Mouse (Mus musculus) layer of hippocampus, adult 18-20 months (tissue): ENCODE measurements around the gene Acap1. TPM values are rescaled to one million over a fixed set of nuclear protein-coding genes. Genes with fewer than 3 reads are reported as not detected.
"Not testable (repeated sequence)": the region's sequence is repeated elsewhere in the genome, so short reads cannot be mapped to it uniquely, and the experiment has no call there.

Experiments used
- DNase-seq, 2 experiments: peaks; one replicate each; pipeline ENCODE4 v3.0.0; 2022; ENCODE audit warnings: low spot score in 2 of 2
- long read RNA-seq: library from polyadenylated mRNA; stranded (forward); transcript quantifications from one replicate; pipeline ENCODE4 v2.0.0, GENCODE M21; 2021
- total RNA-seq, 2 experiments: library from RNA; stranded (reverse); gene quantifications; 2 replicates each; pipeline ENCODE4 v1.2.3; 2021

The Acap1 gene
- not detected for total RNA-seq
- long read RNA-seq, result 0 reads

GRCm38 (mm10) chr11:69895291-69895690 is at the start of gene Acap1:
Gene Acap1, minus strand, starts transcription at chr11:69895539.
- no peak for DNase-seq

GRCm38 (mm10) chr11:69940962-69941361 is 45.6 kb upstream of the Acap1 start:
- DNase-seq, result no peak

DNA sequence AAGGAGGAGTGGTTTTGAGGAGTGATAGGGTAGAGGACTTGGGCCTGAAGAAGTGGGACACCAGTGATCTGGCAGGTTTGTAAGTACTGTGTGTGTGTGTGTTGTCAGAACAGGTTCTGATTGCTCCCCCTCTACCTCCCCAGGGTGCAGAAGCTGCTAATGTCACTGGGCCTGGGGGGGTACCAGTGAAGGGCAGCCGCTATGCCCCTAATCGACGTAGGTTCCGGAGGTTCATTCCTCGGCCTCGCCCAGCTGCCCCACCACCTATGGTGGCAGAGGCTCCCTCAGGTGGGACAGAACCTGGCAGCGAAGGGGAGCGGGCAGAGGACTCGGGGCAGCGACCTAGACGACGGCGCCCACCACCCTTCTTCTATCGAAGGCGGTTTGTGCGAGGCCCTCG is 44.4 kb upstream of the Acap1 start:
- no peak for DNase-seq

DNA sequence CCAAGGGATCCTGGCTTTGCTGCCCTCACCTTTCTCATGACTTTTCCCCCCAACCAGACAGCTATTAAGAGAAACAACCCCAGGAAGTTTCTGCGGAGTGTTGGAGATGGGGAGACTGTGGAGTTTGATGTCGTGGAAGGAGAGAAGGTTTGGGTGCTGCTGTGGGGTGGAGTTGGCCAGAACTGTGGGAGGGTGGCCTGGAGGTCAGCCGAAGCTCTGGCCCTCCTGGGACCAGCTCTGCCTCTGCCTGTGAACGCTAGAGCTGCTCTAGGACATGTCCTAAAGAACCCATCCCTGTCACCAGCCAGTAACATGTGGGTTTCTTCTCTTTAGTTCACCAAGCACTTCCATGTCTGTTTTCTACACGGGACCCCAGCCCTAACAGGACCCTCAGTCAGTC is 43.8 kb upstream of the Acap1 start:
- DNase-seq, result no peak

DNA sequence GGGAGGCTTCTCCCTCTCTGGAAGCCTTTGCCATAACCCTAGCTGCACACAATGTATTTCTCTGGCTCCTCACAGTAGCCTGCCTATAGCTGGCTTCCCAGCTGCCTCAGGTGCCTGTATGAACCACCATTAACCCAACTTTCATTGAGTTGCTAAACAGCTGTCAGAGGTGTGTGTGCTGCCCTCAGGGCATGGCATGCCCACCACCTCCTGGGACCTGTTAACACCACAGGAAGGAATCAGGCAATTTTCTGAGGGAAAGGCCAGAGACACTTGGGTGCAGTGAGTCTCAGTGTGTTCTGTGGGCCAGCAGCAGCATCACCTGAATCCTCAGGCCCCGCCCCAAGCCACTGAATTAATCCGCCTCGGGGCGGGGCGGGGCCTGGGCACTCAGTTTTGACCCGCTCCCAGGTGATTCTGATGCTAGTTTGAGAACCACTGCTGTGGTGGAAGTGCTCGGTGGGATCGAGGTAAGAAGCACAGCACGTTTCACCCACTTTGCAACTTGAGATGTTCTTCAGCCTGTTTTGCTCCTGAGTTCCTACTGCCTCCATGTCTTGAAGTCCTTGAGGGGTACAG is 43.2 kb upstream of the Acap1 start:
- no peak for DNase-seq

DNA sequence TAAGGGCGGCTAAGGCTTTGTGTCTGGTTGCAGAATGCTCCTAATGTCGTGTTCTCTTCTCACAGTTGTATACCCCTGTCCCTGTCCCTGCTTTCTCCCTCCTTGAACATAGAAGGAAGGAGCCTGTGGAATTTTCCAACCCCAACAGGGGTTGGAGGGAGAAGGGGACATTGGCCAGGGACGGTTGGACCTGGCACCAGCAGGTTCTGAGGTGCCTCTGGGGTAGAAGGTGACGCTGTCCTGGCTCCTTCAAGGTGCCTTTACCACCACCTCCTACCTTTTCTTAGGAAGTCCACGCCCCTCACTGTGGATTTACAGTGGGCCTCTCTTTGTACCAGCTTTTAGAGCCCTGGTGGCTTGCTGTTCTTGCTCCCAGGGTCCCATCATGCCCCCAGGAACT is 42.5 kb upstream of the Acap1 start:
- no peak for DNase-seq

DNA sequence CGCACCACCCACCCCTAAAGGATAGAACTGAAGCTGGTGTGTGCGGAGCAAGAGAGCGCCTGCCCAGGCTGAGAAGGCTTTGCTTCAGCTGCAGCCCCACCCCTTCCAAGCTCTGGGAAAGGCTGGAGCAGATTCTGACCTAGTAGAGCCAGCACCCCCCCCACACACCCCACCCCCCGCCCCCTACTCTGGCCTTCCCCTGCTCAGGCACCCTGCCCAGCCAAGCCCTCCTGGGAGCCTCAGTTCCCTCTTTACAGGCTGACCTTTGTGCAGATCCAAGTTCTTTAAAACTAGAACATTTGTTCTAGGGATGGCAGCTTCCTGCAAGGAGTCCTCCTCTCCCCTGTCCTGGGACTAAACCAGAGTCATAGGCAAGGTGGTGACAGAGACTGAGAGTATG is 42.0 kb upstream of the Acap1 start:
- DNase-seq, result no peak

GRCm38 (mm10) chr11:69936714-69937347 is 41.5 kb upstream of the Acap1 start:
- DNase-seq, result no peak

DNA sequence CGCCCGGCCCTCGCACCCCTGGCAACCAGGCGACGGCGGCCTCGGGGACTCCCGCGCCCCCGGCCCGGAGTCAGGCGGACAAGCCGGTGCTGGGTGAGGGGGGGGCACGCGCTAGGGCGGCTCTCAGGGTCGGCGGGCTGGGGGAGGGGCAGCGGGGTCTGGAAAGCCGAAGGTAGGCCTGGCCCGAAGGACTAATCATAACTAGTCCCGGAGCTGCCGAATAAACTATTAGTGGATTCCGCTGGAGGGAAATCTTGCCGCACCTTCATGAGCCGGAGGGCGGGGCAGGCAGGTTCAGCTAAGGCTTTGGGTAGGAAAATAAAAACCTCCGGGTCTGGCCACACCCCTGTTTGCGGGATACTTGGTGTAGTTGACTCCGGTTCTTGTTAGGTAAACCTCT is 40.8 kb upstream of the Acap1 start:
- no peak for DNase-seq

- peak; percentile 79 to 85 for DNase-seq
These were observed 40.0 kb upstream of the Acap1 start, which contains the start of gene Ybx2 for GRCm38 (mm10) chr11:69935137-69935879. Gene Ybx2, plus strand, starts transcription at chr11:69935796.

DNA sequence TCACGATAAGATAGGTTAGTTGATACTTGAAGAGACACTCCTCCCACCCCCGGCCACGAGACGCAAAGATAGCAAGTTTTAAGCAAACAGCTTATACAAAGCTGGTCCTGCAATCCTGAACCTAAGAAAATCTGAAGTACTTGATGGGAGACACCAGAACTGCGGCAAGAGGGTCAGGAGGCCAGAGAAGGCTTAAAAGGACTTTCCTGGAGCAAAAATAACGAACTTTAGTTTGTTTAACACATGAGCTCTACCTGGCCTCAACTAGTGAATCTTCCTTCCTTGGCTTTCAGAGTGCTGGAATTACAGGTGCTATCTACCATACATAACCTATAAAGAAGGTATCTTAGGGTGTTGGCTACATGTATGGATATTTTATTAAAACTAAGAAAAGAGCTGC is 39.3 kb upstream of the Acap1 start:
- no peak for DNase-seq

- peak; percentile 73 to 88 for DNase-seq
These were observed 38.8 kb upstream of the Acap1 start for GRCm38 (mm10) chr11:69934169-69934568.

GRCm38 (mm10) chr11:69933066-69933465 is 37.7 kb upstream of the Acap1 start:
- DNase-seq, result no peak

DNA sequence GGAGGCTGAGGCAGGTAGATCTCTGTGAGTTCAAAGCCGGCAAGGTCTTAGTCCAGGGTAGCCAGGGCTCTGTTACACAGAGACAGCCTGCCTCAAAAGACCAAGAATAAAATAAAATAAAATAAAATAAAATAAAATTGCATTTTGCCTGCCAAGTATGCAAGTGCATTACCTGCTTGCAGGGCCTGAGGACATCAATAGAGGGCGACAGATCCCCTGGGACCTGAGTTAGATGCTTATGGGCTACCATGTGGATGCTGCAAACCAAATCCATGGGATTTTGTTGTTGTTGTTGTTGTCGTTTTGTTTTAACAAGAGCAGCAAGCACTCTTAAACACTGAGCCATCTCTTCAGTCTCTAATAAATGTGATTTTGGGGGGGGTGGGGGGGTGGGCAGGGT is 36.9 kb upstream of the Acap1 start:
- DNase-seq, result no peak

GRCm38 (mm10) chr11:69931769-69932168 is 36.4 kb upstream of the Acap1 start:
- no peak for DNase-seq

- DNase-seq, result no peak
These were observed 35.7 kb upstream of the Acap1 start for GRCm38 (mm10) chr11:69930967-69931537.

DNA sequence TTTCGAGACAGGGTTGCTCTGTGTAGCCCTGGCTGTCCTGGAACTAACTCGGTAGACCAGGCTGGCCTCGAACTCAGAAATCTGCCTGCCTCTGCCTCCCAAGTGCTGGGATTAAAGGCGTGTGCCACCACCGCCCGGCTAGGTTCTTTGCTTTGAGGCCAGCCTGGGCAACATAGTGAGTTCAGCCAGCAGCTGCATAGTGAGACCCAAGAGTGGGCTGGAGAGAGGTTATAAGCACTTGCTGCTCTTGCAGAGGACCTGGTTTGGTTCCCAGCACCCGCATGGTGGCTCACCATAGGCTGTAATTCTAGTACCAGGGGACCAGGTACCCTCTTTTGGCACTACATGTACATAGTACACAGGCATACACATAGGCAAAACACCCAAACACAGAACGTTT is 34.8 kb upstream of the Acap1 start:
- not testable (repeated sequence) for DNase-seq

GRCm38 (mm10) chr11:69929712-69930111 is 34.4 kb upstream of the Acap1 start:
- no peak for DNase-seq

DNA sequence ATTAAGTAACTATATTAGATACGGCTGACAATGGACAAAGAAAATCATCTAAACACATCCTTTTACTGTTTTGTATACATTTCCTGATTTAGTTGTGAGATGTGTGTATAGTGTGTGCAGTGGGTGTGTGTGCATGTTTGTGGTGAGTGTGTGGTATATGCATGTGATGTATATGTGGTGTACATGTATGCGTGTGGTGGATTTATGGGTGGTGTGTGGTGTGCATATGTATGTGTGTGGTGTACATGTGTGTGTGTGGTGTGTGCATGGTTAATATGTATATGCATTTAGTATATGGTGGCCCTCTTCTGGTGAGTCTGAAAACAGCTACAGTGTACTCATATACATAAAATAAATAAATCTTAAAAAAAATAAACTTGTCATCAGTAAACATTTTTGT is 32.2 kb upstream of the Acap1 start:
- no peak for DNase-seq

GRCm38 (mm10) chr11:69922796-69923195 is 27.5 kb upstream of the Acap1 start:
- DNase-seq, result no peak

DNA sequence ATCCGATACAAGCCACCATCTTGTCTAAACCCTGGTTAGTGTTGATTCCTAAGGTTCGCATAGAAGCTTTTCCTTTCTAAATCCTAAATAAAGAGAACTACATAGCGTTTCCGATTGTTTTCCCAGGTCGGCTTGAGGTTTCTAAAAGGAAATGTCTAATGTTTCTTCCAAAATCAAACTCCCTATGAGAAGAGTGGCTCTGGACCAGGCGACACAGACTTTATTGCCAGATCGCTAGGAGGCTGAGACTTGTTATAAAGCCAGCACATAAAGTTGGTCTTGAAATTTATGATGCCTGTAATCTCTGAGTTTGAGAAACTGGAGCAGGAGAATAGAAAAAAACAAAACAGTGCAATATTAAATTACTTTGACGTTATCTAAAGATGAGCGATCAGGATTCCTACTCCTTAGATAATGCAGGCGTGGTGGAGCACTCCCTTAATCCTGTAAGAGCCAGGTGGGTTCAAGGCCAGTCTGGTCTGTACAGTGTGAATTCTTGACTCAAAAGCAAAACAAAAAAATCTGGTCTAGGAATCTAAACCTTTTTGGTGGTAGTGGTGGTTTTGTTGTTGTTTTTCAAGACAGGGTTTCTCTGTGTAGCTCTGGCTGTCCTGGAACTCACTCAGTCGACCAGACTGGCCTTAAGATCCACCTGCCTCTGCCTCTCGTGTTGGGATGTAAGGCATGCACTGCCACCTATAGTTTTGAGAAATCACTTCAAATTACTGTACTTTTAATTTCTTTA is 26.8 kb upstream of the Acap1 start:
- no peak for DNase-seq
